ENCODE assay signal across 10 mouse cellular contexts in the genomic region with DNA sequence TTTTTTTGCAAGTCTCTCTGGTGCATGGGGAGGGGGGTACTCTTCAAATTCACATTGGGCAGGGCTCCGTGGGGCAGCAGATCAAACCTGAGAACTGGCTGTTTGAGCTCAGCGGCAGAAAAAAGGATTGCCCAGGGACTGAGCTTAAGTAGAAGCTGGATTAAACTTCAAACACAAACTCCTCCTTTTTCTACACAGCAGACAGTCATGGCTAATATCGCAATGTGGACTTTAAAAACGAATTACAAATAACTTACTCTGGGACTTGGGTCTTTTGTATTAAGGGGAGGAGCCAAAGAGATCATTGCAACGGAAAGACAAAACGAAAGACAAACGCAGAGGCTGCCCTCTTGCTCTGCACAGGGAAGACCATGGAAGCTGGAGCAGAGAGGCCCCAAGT.
A peak's percentile ranks its signal among the peaks of the same experiment; 100 is the strongest.
DNase-seq lines count a peak whose midpoint lies in the region; ATAC-seq and TF ChIP-seq lines count a peak whose summit lies in the region.
"Had no signal": no experiment of that assay in that cellular context is flagged by ENCODE, and none has a peak within 500 bp of the region (broad histone marks: within the 10 kb centered on the region; RNA-seq: fewer than 3 reads in every experiment).

No protein-coding gene starts in this region.

- no peak for TF ChIP-seq POLR2A in kidney, adult 2 months (IDR thresholded peaks at IDR 0.05; ENCODE audit: low read depth, low read length)

- H3K4me3 ChIP-seq in kidney, embryonic 15.5 days (replicated peaks), result no peak overlapping the region
- no peak overlapping the region for H3K4me3 ChIP-seq in kidney, adult 2 months (ENCODE audit: insufficient read depth, low read depth, low read length)
- no peak overlapping the region for H3K4me3 ChIP-seq in embryonic facial prominence, embryonic 12.5 days
- no peak overlapping the region for H3K4me3 ChIP-seq in forebrain, embryonic 11.5 days (ENCODE audit: low read depth, low read length)
- no peak overlapping the region for H3K4me3 ChIP-seq in limb, embryonic 15.5 days

- no peak for TF ChIP-seq CTCF in kidney, adult 2 months (conservative IDR thresholded peaks at IDR 0.05; ENCODE audit: insufficient read depth, insufficient read length, low read depth, low read length)

- H3K27me3 ChIP-seq in kidney, embryonic 15.5 days, result no peaks in the 10 kb centered on the region
- no peaks in the 10 kb centered on the region for H3K27me3 ChIP-seq in kidney, adult 2 months (replicated peaks; ENCODE audit: control insufficient read depth, insufficient read depth, low read length)
- no peaks in the 10 kb centered on the region for H3K27me3 ChIP-seq in embryonic facial prominence, embryonic 12.5 days
- no peaks in the 10 kb centered on the region for H3K27me3 ChIP-seq in forebrain, embryonic 11.5 days (ENCODE audit: control insufficient read depth, insufficient read depth, low read length)
- H3K27me3 ChIP-seq in limb, embryonic 15.5 days, result no peaks in the 10 kb centered on the region

- WGBS in kidney, embryonic 15.5 days, result 21% methylated on average over 7 of the region's 7 CpGs
- WGBS in kidney, adult 2 months, result 28% methylated on average over 7 of the region's 7 CpGs
- WGBS in embryonic facial prominence, embryonic 12.5 days, result 5% methylated on average over 7 of the region's 7 CpGs
- WGBS in forebrain, embryonic 11.5 days, result 2% methylated on average over 7 of the region's 7 CpGs
- 24% methylated on average over 7 of the region's 7 CpGs for WGBS in limb, embryonic 15.5 days

- ATAC-seq in kidney, embryonic 15.5 days (replicated peaks; ENCODE audit: low FRiP score), result peak; percentile 9; the same call in 1 of the 2 replicates
- ATAC-seq in embryonic facial prominence, embryonic 12.5 days (ENCODE audit: insufficient number of reproducible peaks, insufficient read depth, low FRiP score, low TSS enrichment), result no peak
- peak; percentile 37; the same call in 1 of the 2 replicates for ATAC-seq in forebrain, embryonic 11.5 days (replicated peaks; ENCODE audit: low FRiP score)
- no peak for ATAC-seq in limb, embryonic 15.5 days (ENCODE audit: insufficient number of reproducible peaks, low FRiP score, low TSS enrichment, low read depth)
- ATAC-seq: activated CD4-positive, CD25-positive, alpha-beta regulatory T cell, adult 4 months had no signal

- H3K4me2 ChIP-seq in kidney, embryonic 15.5 days, result peak overlapping the region; percentile 46
- H3K4me2 ChIP-seq in embryonic facial prominence, embryonic 12.5 days (replicated peaks), result peak overlapping the region; percentile 29; the same call in 1 of the 2 replicates
- peak overlapping the region; percentile 29; the same call in 1 of the 2 replicates for H3K4me2 ChIP-seq in forebrain, embryonic 11.5 days (ENCODE audit: low read depth, low read length, severe bottlenecking)
- peak overlapping the region; percentile 31 for H3K4me2 ChIP-seq in limb, embryonic 15.5 days

- DNase-seq in kidney, adult 2 months, result no peak
- no peak for DNase-seq in forebrain, embryonic 11.5 days (ENCODE audit: low spot score)
- DNase-seq in left cerebral cortex, adult 8-10 months (ENCODE audit: low spot score in 2 of 2), result no peak
- DNase-seq in c-Kit-positive CD71-positive TER-119-positive erythroid progenitor cells, embryonic 14.5 days (ENCODE audit: low spot score), result no peak
- DNase-seq: kidney, postnatal 14 days had no signal

- no peaks in the 10 kb centered on the region for H3K9me3 ChIP-seq in kidney, embryonic 15.5 days (replicated peaks)
- no peaks in the 10 kb centered on the region for H3K9me3 ChIP-seq in embryonic facial prominence, embryonic 12.5 days
- H3K9me3 ChIP-seq in forebrain, embryonic 11.5 days (ENCODE audit: control insufficient read depth, low read length), result no peaks in the 10 kb centered on the region
- no peaks in the 10 kb centered on the region for H3K9me3 ChIP-seq in limb, embryonic 15.5 days

- H3K9ac ChIP-seq in kidney, embryonic 15.5 days, result no peak overlapping the region
- H3K9ac ChIP-seq in embryonic facial prominence, embryonic 12.5 days, result peak overlapping the region; percentile 19
- peak overlapping the region; percentile 39 for H3K9ac ChIP-seq in forebrain, embryonic 11.5 days (ENCODE audit: low read length)
- no peak overlapping the region for H3K9ac ChIP-seq in limb, embryonic 15.5 days

- no peak overlapping the region for H3K27ac ChIP-seq in kidney, embryonic 15.5 days
- H3K27ac ChIP-seq in kidney, adult 2 months (ENCODE audit: insufficient read depth, low read depth, low read length), result no peak overlapping the region
- peak overlapping the region; percentile 88 for H3K27ac ChIP-seq in embryonic facial prominence, embryonic 12.5 days
- H3K27ac ChIP-seq in forebrain, embryonic 11.5 days (ENCODE audit: low read depth, low read length), result peak overlapping the region; percentile 68
- peak overlapping the region; percentile 79 for H3K27ac ChIP-seq in limb, embryonic 15.5 days
- H3K27ac ChIP-seq: macrophage had no signal

- no peaks in the 10 kb centered on the region for H3K36me3 ChIP-seq in kidney, embryonic 15.5 days
- no peaks in the 10 kb centered on the region for H3K36me3 ChIP-seq in kidney, adult 2 months (ENCODE audit: control insufficient read depth, insufficient read depth, low read length)
- no peaks in the 10 kb centered on the region for H3K36me3 ChIP-seq in embryonic facial prominence, embryonic 12.5 days
- no peaks in the 10 kb centered on the region for H3K36me3 ChIP-seq in forebrain, embryonic 11.5 days (ENCODE audit: control insufficient read depth, insufficient read depth, low read length)
- no peaks in the 10 kb centered on the region for H3K36me3 ChIP-seq in limb, embryonic 15.5 days

- H3K4me1 ChIP-seq in kidney, embryonic 15.5 days, result peaks cover 29% of the 10 kb centered on the region
- H3K4me1 ChIP-seq in kidney, adult 2 months (ENCODE audit: control insufficient read depth, insufficient read depth, low read length), result no peaks in the 10 kb centered on the region
- H3K4me1 ChIP-seq in embryonic facial prominence, embryonic 12.5 days, result peaks cover 34% of the 10 kb centered on the region
- H3K4me1 ChIP-seq in forebrain, embryonic 11.5 days (replicated peaks; ENCODE audit: control insufficient read depth, insufficient read depth, low read length), result peaks cover 23% of the 10 kb centered on the region
- H3K4me1 ChIP-seq in limb, embryonic 15.5 days, result peaks cover 33% of the 10 kb centered on the region

Comparison
In these comparisons a context has a peak if more than half of its experiments do, and no peak if none do; other contexts are left out.
1. ATAC-seq: peak in kidney, embryonic 15.5 days (single experiment) and forebrain, embryonic 11.5 days (single experiment); none in embryonic facial prominence, embryonic 12.5 days (single experiment) and limb, embryonic 15.5 days (single experiment).
2. H3K27ac ChIP-seq: peak in embryonic facial prominence, embryonic 12.5 days (single experiment), forebrain, embryonic 11.5 days (single experiment) and limb, embryonic 15.5 days (single experiment); none in kidney, embryonic 15.5 days (single experiment) and kidney, adult 2 months (single experiment).
3. H3K9ac ChIP-seq: peak in embryonic facial prominence, embryonic 12.5 days (single experiment) and forebrain, embryonic 11.5 days (single experiment); none in kidney, embryonic 15.5 days (single experiment) and limb, embryonic 15.5 days (single experiment).
4. Peak in every context shown above with its lines, with median percentiles within 50 percentile points of each other: H3K4me2 ChIP-seq.